Mouse (Mus musculus) right cerebral cortex, postnatal 10 days (tissue): ENCODE measurements around the gene Cpne2.
A peak's percentile ranks its signal among the peaks of the same experiment; 100 is the strongest.

Experiments used
- DNase-seq, 2 experiments: peaks; one replicate each; pipeline ENCODE4 v3.0.0; 2021; ENCODE audit warnings: low spot score in 2 of 2

The Cpne2 gene

GRCm38 (mm10) chr8:94581820-94582483, 49.2 kb downstream of the Cpne2 start:
- peak; percentile 18 to 34 for DNase-seq

GRCm38 (mm10) chr8:94582569-94582968, 49.8 kb downstream of the Cpne2 start:
- DNase-seq, result peak in 1 of 2 experiments; percentile 21

DNA sequence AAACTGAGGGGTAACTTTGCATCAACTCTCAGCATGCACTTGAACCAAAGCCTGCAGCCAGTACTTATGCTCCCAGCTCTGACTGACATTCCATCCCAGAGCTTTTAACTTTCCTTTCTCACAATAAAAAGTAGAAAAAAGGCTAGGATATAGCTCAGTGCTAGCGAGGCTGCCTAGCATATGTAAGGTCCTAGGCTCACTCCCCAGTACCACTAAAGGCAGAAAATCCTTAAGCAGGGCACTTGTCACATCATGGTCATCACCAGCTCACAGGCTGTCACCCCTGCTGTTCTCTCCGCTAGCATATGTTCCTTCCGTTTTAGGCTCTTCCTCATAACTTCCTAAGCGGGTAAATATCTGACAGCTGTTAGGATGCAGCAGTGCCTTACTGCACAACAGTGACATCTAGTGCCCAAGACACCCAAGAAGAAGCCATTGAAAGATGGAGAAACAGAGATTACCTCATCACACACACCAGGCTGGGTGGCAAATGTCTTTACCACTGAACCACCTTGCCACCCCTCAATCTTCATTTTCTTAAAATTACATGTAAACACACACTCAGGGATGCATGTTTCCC, 51.5 kb downstream of the Cpne2 start:
- peak; percentile 71 to 83 for DNase-seq

DNA sequence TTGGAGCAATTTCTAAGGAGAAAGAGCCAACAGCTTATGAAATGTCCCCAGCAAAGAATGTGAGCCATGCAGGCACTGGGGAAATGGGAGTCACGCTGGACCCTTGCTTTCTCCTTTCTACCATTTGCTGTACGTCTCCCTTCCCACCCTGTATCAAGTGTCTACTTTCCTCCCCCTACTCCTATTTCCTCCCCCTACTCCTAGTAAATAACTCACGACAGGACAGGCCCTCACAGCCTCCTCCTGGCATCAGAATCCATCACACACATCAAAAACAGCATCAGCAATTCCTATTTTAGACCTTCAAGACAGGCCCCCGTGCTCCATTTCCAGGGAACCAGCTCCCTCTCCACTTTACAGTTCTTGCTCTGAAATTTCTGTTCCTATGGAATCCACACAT, 58.9 kb downstream of the Cpne2 start:
- DNase-seq, result no peak

- DNase-seq, result peak in 1 of 2 experiments; percentile 1
Measured at GRCm38 (mm10) chr8:94594211-94594610, 61.4 kb downstream of the Cpne2 start.

DNA sequence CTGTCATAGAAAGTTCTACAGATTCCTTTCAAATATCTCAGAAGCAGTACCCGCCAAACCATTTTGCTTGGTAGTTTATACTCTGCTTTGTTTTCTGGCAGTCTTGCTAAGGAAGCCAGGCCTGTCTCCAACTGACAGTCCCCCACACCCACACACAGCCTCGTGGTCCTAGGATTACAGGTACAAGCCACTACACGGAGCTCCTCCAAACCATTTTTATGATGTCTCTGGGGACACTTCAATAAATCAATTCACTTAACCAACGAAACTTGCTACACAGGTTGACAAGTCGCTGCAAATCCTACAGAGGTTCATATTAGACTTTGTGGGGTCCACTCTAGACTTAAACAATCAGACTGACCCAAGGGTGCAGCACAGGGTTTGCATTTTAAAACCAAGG, 67.7 kb downstream of the Cpne2 start:
- DNase-seq, result peak in 1 of 2 experiments; percentile 25

DNA sequence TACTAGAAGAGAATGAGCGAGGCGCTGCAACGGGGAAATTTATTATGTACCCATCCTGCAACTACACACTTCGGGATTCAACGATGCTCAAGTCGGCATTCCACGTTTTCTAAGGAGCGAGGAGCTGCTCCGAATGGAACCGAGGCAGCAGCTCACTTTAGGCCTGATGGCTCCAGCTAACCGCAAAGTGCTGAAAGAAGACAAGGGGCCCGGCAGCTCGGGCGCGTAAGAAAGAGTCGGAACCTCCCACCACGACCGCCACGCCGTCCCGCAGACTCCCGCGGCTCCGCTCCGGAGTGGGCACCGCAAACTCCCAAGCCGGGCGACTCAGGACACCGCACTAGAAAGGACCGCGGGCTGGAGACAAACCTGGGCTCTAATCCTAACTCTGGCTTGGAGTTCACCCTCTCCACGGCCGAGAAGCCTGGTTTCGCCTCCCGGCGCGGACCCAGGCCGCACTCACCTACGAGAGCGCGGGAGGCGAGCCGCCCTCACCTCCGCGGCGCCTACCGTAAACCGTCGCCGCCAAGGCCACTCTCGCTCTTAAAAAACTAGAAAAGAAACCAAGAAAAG, 68.3 kb downstream of the Cpne2 start:
- peak in 1 of 2 experiments; percentile 39 for DNase-seq

DNA sequence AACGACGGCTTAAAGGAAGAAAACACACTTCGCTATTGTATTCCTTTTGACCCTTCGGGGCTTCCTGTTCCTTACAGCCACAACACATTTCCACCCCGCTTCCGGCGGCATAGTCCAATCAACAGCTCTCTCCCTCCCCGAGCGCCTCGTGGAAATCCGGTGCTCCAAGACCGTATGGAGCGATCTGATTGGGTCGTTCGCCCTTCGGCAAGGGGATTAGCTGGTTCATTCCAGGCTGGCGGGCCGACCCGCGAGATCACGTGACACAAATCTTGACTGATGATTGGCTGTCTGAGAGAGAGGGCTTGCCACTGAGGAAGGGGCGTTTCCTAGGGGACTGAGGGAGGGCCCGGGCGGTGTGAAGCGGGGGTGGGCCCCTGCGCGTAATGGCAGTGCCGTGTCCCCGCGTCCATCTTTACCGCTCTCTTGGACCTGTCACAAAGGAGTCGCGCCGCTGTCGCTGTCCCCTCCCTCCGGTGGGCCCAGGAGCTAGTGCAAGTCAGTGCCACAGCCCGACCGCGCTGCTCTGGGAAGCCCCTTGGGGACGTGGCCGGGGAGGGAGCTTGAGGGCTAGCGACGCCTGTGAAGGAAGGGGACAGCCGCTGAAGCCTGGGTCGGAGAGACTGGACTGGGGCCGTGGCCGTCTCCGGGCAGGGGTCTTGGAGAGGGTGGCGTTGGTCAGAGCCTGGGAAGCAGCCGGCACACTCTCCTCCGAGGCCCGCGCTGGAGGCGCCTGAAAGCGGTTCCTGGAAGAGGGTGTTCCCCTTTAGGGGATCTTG, 69.0 kb downstream of the Cpne2 start, which contains the start of the genes Rspry1 and Fam192a:
Gene Rspry1 (plus strand): TSS at position 331 of the 779 bp plus-strand sequence.
Gene Fam192a (minus strand): TSS at position 391 of the 779 bp plus-strand sequence.
- peak; percentile 100 for DNase-seq

DNA sequence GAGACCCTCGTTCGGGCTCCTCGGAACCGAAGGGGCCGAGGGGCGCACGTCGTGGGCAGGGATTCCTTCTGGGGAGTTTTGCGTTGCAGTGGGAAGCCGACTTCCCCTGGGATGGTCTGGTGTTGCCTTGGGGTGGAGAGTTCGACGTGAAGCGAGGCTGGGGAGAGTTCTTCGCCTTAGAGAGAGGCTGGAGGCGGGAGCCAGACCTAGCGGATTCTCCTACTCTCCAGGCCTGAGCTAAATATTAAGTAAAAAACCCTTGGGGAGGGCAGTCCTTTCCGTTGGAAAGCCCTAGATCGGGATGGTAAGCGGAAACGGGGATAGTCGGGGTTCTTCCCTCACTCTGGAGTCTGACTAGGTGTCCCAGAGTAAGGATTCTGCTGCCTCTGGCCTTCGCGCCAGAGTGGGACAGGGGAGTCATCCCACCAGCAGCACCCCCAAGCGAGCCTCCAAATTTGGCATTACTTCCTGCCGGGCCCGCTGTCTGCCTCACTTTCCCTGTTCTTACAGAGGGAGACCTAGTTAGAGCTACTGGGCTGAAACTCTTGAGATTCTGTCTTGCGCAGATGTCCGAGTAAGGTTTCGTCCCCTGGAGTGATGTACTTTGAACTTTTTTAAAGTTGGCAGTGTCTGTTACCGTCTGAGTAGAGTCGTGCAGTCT, 69.8 kb downstream of the Cpne2 start:
- peak; percentile 36 to 38 for DNase-seq

- peak in 1 of 2 experiments; percentile 1 for DNase-seq
Measured at GRCm38 (mm10) chr8:94604030-94604429, 71.2 kb downstream of the Cpne2 start.

DNA sequence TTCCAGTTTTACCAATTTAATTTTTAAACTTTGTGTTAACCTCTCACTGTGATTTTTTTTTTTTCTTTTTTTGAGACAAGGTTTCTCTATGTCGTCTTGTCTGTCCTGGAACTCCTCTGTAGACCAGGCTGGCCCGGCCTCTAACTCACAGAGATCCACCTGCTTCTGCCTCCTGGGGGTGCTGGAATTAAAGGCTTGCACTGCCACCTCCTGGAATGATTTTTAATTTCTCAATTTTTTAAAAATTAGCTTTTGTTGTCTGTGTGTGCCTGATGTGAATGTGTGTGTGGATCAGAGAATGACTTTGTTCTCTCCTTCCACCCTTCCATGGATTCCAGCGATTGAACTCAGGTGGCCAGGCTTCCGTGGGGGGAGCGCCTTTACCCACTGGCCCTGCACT, 74.3 kb downstream of the Cpne2 start:
- no peak for DNase-seq
